Mouse (Mus musculus): ENCODE results near the gene Car14.
A peak's percentile ranks its signal among the peaks of the same experiment; 100 is the strongest.
"Not testable (repeated sequence)": the region's sequence is repeated elsewhere in the genome, so short reads cannot be mapped to it uniquely, and the experiment has no call there.

The Car14 gene

GRCm38 (mm10) chr3:95904568-95904967 is at the start of gene Car14:
Gene Car14, minus strand, starts transcription at chr3:95904691.
- ATAC-seq (ENCODE audit: insufficient number of reproducible peaks, low FRiP score, low TSS enrichment), result no peak

- ATAC-seq (ENCODE audit: insufficient number of reproducible peaks, low FRiP score, low TSS enrichment), result no peak
Measured at GRCm38 (mm10) chr3:95953522-95953921, 49.0 kb upstream of the Car14 start.

DNA sequence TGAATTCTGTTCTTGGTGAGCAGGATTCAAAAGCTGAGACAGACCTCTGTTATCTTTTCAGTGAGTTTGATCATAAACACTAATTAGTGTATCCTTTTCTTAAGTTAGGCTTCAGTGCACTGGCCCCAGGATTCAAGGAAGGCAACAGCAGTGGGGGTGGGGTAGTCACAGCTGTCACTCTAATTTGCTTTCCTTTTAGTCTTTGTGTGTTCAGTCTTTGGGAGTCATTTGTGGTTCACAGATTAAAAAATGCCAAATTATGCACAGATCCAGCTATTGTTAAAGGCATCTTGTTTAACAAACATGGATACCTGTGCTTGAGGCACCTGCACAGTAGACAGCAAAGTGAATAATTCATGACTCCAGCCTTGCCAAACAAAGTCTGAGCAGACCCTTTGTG is 48.5 kb upstream of the Car14 start:
- ATAC-seq (ENCODE audit: insufficient number of reproducible peaks, low FRiP score, low TSS enrichment), result no peak

GRCm38 (mm10) chr3:95951566-95951965 is 47.1 kb upstream of the Car14 start:
- not testable (repeated sequence) for ATAC-seq (ENCODE audit: insufficient number of reproducible peaks, low FRiP score, low TSS enrichment)

DNA sequence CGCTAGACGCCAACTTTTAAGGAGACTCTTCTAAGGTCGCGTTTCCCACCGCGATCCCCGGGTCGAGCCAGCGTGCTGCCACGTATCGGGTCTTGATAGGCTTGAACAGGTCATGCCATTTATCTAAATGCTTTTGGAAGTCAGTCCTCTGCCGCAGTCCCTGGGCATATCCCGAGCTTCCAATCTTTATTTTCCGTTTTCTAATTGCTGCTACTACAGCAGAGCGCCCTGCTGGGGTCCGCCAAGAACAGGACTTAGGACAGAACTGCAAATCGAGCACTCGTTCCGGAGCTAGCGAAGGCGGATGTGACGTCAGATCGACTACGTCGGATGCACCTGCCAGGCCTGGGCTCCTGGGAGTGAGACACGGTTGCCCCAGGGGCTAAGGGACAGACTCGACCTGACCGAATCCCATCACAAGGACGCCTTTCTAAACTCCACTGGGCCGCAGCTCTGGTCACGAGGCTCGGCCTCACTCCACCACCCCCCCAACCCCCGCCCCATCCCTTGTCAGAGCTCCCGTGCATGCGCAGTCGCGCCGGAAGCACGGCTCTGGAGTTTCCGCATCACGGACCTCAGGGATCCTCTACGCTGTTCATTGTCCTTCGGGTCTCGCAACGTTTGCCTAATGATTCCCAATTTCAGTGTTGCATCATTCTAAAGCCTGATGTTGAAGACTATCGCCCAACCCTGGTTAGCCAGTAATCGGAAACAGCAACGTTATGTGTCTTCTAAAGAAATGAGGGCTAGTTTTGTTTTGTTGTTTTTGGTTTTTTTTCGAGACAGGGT is 46.5 kb upstream of the Car14 start:
- peak; percentile 96 for ATAC-seq (ENCODE audit: insufficient number of reproducible peaks, low FRiP score, low TSS enrichment)

DNA sequence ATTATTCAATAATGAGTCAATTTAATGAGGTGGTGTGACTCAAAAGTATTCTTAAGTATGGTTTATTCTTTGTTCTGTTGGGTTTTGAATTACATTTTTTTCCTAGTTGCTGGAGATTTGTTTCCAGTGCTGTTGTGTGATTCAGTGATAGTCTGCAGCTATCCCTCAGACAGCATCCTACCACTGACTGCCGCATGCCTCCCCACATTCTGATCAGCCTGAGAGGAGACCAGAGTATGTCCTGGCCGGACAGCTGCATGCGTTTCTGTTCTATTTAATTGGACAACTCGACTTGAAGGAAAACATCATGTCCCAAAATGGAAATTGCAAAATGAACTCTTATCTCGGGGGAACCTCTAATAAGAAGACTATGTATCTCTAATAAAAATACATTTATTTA is 43.8 kb upstream of the Car14 start:
- no peak for ATAC-seq (ENCODE audit: insufficient number of reproducible peaks, low FRiP score, low TSS enrichment)

GRCm38 (mm10) chr3:95945731-95946240 is 41.3 kb upstream of the Car14 start:
- ATAC-seq (ENCODE audit: insufficient number of reproducible peaks, low FRiP score, low TSS enrichment), result no peak

GRCm38 (mm10) chr3:95944742-95945141 is 40.3 kb upstream of the Car14 start:
- no peak for ATAC-seq (ENCODE audit: insufficient number of reproducible peaks, low FRiP score, low TSS enrichment)

GRCm38 (mm10) chr3:95943226-95943625 is 38.7 kb upstream of the Car14 start:
- ATAC-seq (ENCODE audit: insufficient number of reproducible peaks, low FRiP score, low TSS enrichment), result no peak

DNA sequence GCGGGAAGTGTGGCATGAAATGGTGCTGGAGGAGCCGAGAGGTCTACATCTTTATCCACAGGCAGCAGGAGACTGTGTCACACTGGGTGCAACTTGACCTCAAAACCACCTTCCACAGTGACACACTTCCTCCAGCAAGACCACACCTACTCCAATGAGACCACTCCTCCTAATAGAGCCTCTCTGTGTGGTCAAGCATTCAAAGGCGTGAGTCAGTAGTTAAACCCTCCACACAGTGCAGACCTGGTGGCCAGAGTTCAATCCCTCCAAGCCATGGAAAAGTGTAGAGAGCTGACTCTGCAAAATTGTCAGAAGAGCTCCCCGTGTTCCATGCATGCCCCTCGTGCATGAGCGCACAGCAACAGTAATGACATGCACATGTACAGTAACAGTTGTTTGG is 38.3 kb upstream of the Car14 start:
- no peak for ATAC-seq (ENCODE audit: insufficient number of reproducible peaks, low FRiP score, low TSS enrichment)

GRCm38 (mm10) chr3:95938835-95939234 is 34.3 kb upstream of the Car14 start:
- ATAC-seq (ENCODE audit: insufficient number of reproducible peaks, low FRiP score, low TSS enrichment), result no peak

DNA sequence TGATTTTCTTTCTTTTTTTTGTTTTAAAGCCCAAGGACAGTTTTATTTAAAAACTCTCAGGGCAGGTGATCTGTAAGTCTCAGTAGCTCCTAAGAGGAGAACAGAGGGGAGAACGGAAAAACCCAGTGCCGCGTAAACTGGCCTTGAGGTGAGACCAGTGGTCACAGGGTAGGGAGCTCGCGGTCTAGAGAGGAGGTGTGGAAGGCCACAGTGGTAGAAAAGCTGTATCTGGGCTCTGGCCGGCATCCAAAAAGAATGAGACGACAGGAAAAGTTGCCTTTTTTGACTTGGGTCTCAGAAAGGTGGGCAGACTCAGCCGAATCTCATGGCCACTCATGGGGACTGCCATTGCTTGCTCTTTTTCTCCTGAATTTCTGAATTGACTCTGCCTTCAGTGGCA is 33.7 kb upstream of the Car14 start:
- ATAC-seq (ENCODE audit: insufficient number of reproducible peaks, low FRiP score, low TSS enrichment), result no peak

DNA sequence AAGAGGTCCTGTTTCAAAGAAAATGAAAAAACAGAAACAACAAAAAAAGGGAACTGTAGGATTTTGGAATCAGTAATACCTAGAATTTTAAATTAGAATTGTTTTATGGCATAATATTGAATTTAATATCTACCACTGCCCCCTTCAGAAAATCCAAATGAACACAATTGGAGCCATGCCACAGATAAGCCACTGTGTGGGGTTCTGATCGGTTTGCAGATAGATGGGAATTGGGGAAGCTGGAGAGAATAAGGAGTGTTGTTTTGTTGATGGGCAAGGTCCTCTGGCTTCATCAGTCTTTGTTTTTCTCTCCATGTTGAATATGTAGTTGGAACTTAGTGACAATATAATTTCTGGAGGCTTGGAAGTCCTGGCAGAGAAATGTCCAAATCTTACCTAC is 30.0 kb upstream of the Car14 start:
- ATAC-seq (ENCODE audit: insufficient number of reproducible peaks, low FRiP score, low TSS enrichment), result no peak

DNA sequence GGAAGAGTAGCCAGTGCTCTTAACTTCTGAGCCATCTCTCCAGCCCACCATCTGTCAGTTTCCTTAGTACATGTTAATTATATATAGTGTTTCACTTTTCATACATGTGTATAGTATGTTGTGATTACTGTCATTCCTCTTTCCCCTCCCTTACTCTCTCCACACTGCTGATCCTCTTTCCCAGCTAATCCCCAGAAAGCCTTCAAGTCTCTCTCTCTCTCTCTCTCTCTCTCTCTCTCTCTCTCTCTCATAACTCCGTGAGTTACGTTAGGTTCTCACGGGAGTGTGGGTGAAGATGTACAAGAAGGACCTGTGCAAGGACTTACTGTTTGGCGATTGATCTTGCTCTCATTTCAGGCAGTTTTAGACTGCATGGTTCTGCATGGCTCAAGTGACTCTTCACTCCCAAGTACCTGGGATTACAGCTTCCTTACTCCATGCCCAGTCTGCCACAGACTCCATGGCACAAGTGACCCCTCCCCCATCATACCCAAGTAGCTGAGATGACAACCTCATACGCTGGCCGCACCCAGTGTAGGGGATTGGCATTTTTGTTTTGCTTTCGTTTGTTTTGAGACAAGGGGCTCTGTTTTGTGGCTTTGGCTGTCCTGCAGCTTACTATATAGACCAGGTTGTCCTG is 28.7 kb upstream of the Car14 start:
- ATAC-seq (ENCODE audit: insufficient number of reproducible peaks, low FRiP score, low TSS enrichment), result no peak

GRCm38 (mm10) chr3:95932566-95932965 is 28.1 kb upstream of the Car14 start:
- no peak for ATAC-seq (ENCODE audit: insufficient number of reproducible peaks, low FRiP score, low TSS enrichment)

- no peak for ATAC-seq (ENCODE audit: insufficient number of reproducible peaks, low FRiP score, low TSS enrichment)
Measured at GRCm38 (mm10) chr3:95932157-95932556, 27.7 kb upstream of the Car14 start.

DNA sequence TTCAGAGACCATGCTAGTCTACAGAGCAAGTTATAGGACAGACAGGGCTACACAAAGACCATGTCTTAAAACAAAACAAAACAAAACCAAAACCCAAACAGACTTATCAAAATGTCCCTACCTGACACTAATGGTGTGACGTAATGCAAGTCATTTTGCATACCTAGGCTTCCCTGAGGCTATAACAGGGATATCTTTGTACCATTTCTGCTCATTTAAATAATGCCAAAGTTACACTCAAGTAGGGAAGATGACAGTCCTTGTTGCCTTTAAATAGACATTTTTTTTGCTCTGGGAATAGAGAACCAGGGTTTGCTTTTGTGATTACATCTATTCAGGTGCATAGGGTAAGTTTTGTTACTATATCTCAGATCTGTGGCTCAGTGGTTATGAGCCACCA is 27.0 kb upstream of the Car14 start:
- ATAC-seq (ENCODE audit: insufficient number of reproducible peaks, low FRiP score, low TSS enrichment), result no peak

DNA sequence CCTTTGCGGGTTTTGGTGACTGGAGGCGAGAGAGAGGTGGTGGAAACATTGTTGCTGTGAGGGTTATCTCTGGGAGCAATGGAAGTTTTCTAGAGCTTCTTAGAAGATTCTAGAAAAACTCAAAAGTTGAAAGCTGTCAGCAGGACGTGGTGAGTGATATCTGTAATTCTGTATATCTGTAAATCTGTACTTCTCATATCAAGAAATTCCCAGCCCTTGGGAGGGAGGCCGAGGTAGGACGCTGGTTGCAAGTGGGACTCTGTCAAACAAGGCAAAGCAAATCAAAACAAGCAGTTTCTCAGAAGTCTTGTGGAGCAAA is 25.9 kb upstream of the Car14 start:
- ATAC-seq (ENCODE audit: insufficient number of reproducible peaks, low FRiP score, low TSS enrichment), result no peak

- ATAC-seq (ENCODE audit: insufficient number of reproducible peaks, low FRiP score, low TSS enrichment), result no peak
Measured at GRCm38 (mm10) chr3:95929581-95930470, 25.3 kb upstream of the Car14 start.

DNA sequence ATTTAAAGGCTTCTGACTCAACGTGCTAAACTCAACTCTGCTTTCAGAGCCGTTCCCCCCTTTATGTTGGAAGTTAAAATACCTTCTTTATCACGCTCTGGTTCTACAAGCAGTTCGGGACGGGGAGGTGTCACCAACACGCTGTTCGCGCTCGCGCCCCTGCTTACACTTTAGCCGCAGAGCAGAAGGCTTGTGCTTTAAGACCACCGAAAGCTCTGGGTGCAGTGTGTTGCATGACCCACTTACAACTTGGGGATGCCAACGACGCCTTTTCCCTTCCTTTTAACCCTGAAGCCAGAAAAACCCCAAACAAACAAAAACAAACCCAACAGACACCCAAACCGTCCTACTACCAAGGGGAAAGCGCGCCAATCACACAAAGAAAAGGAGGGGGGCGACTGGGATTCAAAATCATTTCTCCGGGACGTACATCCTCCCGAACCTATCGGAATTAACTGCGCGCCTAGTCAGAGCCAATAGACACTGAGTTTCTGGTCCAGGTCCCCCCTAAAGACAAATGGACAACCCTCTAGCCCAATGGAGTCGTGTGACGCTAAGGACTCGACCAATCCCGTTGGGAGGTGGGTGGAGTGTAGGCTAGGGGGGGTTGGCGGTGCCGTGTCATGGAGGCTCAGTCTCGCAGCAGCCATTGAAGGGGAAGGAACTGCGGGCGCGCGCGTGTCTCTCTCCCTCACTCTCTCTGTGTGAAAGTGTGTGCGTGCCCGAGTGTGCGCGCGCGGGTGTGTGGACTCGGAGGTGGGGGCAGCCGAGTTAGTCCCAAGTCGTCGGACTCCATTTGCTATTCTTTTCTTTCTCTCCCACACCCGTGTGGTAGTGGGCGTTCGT is 24.4 kb upstream of the Car14 start, which contains the start of gene Anp32e:
TSS of gene Anp32e (plus strand) at position 589 of the 846 bp plus-strand sequence.
- ATAC-seq (ENCODE audit: insufficient number of reproducible peaks, low FRiP score, low TSS enrichment), result peak; percentile 100

All from cerebellum, adult (tissue).